Mouse (Mus musculus): ENCODE measurements around the gene Oxsr1. TPM values are rescaled to one million over a fixed set of nuclear protein-coding genes. Genes with fewer than 3 reads are reported as not detected.

The Oxsr1 gene
- polyA plus RNA-seq, 1 experiment from 2014 or later: 13.6 TPM

DNA sequence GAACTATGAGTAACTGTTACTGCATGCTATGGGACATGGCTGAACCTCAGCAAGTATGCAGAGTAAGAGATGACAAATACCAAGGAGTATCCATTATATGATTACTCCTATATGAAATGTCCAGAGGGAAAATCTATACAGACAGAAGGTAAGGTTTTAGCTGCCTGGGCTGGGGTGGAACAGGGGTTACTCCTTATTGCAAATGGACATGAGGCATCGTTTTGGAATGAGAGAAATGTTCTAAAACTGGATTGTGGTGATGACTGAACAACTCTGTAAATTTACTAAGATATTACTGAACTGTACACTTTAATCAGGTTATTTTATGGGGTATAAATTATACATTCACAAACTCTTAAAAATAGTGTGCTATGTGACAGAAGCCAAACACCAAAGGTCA is 3.3 kb downstream of the Oxsr1 start:
- no peak for ATAC-seq (ENCODE audit: low read depth)
- H3K36me3 ChIP-seq (ENCODE audit: control insufficient read depth, insufficient read depth, low read length): no peaks in the 10 kb centered on the region
- H3K27ac ChIP-seq (replicated peaks; ENCODE audit: low read depth, low read length): no peak overlapping the region
- WGBS: 86% methylated on average over 1 of the region's 1 CpGs
- H3K9me3 ChIP-seq (ENCODE audit: control insufficient read depth, low read length): no peaks in the 10 kb centered on the region
- H3K4me1 ChIP-seq (ENCODE audit: control insufficient read depth, insufficient read depth, low read length): peaks cover 20% of the 10 kb centered on the region
- H3K4me3 ChIP-seq (ENCODE audit: low read depth, low read length): no peak overlapping the region
- no peak overlapping the region for H3K9ac ChIP-seq (ENCODE audit: low read depth, low read length)
- H3K4me2 ChIP-seq (ENCODE audit: low read depth, low read length): no peak overlapping the region
- no peak for DNase-seq (ENCODE audit: low spot score)
- H3K27me3 ChIP-seq (replicated peaks; ENCODE audit: control insufficient read depth, insufficient read depth, low read length): no peaks in the 10 kb centered on the region

DNA sequence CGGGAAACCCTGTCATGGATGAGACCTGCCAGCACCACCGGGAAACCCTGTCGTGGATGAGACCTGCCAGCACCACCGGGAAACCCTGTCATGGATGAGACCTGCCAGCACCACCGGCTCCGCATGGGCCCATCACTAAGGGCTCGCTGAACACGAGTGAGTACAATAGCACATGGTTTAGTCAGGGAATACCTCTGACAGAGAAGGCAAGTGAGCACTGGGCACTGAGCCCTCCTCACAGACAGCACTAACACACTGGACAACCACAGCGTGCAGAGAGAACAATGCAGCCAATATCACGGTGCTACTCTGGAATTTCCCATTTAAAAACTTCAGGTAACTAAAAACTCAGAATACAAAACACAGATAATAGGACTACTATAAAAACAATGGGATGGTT is 9.1 kb downstream of the Oxsr1 start:
- DNase-seq (ENCODE audit: low spot score) (no peak), ATAC-seq (ENCODE audit: low read depth) (no peak)
- Histone ChIP-seq H3K27me3 (replicated peaks; ENCODE audit: control insufficient read depth, insufficient read depth, low read length) (no peaks in the 10 kb centered on the region), H3K4me2 (ENCODE audit: low read depth, low read length) (no peak overlapping the region), H3K9me3 (ENCODE audit: control insufficient read depth, low read length) (no peaks in the 10 kb centered on the region), H3K27ac (replicated peaks; ENCODE audit: low read depth, low read length) (no peak overlapping the region), H3K36me3 (ENCODE audit: control insufficient read depth, insufficient read depth, low read length) (no peaks in the 10 kb centered on the region), H3K4me3 (ENCODE audit: low read depth, low read length) (no peak overlapping the region), H3K4me1 (ENCODE audit: control insufficient read depth, insufficient read depth, low read length) (no peaks in the 10 kb centered on the region), H3K9ac (ENCODE audit: low read depth, low read length) (no peak overlapping the region)
- 88% methylated on average over 10 of the region's 10 CpGs for WGBS

DNA sequence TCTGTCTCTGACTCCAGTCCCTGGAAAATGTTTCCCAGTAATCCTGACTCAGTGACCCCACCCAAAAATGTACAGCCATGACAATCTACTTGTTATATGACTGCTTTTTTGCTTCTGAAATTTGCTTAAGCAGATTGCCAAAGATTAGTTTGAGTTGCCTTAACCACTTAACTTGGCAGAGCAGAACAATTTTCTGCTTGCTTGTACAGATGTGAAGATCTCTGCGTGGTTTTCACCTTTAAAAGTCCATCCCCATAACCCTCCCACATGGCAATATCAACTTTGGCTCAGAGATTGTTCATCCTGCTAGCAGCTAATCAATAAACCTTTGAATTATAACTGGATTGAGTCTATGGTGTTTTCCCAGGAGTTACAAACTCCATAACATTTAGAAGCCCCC is 13.2 kb downstream of the Oxsr1 start:
- 0 out of 2 replicates have a peak, but pooled peaks cover 4% of the 10 kb centered on the region for H3K36me3 ChIP-seq (ENCODE audit: control insufficient read depth, insufficient read depth, low read length)
- H3K4me3 ChIP-seq (ENCODE audit: low read depth, low read length): no peak overlapping the region
- WGBS: 89% methylated on average over 1 of the region's 1 CpGs
- H3K9ac ChIP-seq (ENCODE audit: low read depth, low read length): no peak overlapping the region
- H3K27ac ChIP-seq (replicated peaks; ENCODE audit: low read depth, low read length): no peak overlapping the region
- DNase-seq (ENCODE audit: low spot score) (no peak), ATAC-seq (ENCODE audit: low read depth) (no peak)
- no peaks in the 10 kb centered on the region for H3K27me3 ChIP-seq (replicated peaks; ENCODE audit: control insufficient read depth, insufficient read depth, low read length)
- H3K4me2 ChIP-seq (ENCODE audit: low read depth, low read length): no peak overlapping the region
- no peaks in the 10 kb centered on the region for H3K9me3 ChIP-seq (ENCODE audit: control insufficient read depth, low read length)
- H3K4me1 ChIP-seq (ENCODE audit: control insufficient read depth, insufficient read depth, low read length): no peaks in the 10 kb centered on the region

DNA sequence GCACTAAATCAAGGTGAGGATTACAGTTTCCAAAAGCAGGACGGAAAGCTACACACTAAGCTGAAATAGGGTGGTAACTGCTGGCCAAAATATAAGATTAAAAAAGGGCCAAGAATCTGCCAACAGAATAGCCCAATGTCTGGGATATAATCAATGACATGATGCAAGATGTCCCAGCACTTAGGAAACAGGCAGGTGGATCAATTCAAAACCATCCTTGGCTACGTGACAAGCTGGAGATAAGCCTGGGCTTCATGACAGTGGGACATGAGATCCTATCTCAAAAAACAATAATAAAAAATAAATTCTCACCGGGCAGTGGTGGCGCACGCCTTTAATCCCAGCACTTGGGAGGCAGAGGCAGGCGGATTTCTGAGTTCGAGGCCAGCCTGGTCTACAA is 16.4 kb downstream of the Oxsr1 start:
- no peak for DNase-seq (ENCODE audit: low spot score)
- 94% methylated on average over 7 of the region's 7 CpGs for WGBS

DNA sequence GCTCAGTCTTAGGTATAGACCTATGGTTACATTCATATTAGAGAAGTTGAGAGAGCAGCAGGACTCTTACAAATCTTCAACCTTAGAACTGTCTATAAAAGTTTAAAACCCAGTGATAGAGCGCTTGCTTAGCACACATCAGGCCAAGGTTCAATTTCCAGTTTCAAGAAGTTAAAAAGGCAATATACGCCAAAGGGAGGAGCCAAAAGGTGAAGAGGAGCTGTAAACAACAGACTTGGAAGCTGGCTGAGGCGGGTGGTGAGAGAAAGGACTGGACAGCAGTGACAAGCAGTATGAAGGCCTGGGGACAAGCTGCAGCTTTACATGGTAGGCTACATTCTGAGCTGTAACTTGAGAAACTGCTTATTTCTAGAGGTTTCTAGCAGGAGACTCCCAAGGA is 23.7 kb downstream of the Oxsr1 start:
- Histone ChIP-seq H3K4me2 (ENCODE audit: low read depth, low read length) (no peak overlapping the region), H3K36me3 (ENCODE audit: control insufficient read depth, insufficient read depth, low read length) (peaks cover 23% of the 10 kb centered on the region), H3K9me3 (ENCODE audit: control insufficient read depth, low read length) (no peaks in the 10 kb centered on the region), H3K27me3 (replicated peaks; ENCODE audit: control insufficient read depth, insufficient read depth, low read length) (no peaks in the 10 kb centered on the region), H3K27ac (replicated peaks; ENCODE audit: low read depth, low read length) (no peak overlapping the region), H3K4me3 (ENCODE audit: low read depth, low read length) (no peak overlapping the region), H3K4me1 (ENCODE audit: control insufficient read depth, insufficient read depth, low read length) (no peaks in the 10 kb centered on the region), H3K9ac (ENCODE audit: low read depth, low read length) (no peak overlapping the region)
- no peak for ATAC-seq (ENCODE audit: low read depth)
- 90% methylated on average over 3 of the region's 3 CpGs for WGBS
- no peak for DNase-seq (ENCODE audit: low spot score)

More for the DNA sequence above, 16.4 kb downstream of the Oxsr1 start:
- ATAC-seq (ENCODE audit: low read depth): no peak
- no peak overlapping the region for H3K9ac ChIP-seq (ENCODE audit: low read depth, low read length)
- H3K9me3 ChIP-seq (ENCODE audit: control insufficient read depth, low read length): no peaks in the 10 kb centered on the region
- H3K36me3 ChIP-seq (ENCODE audit: control insufficient read depth, insufficient read depth, low read length): peaks cover 22% of the 10 kb centered on the region
- H3K4me3 ChIP-seq (ENCODE audit: low read depth, low read length): no peak overlapping the region
- no peak overlapping the region for H3K4me2 ChIP-seq (ENCODE audit: low read depth, low read length)
- no peaks in the 10 kb centered on the region for H3K4me1 ChIP-seq (ENCODE audit: control insufficient read depth, insufficient read depth, low read length)
- no peak overlapping the region for H3K27ac ChIP-seq (replicated peaks; ENCODE audit: low read depth, low read length)
- H3K27me3 ChIP-seq (replicated peaks; ENCODE audit: control insufficient read depth, insufficient read depth, low read length): no peaks in the 10 kb centered on the region

DNA sequence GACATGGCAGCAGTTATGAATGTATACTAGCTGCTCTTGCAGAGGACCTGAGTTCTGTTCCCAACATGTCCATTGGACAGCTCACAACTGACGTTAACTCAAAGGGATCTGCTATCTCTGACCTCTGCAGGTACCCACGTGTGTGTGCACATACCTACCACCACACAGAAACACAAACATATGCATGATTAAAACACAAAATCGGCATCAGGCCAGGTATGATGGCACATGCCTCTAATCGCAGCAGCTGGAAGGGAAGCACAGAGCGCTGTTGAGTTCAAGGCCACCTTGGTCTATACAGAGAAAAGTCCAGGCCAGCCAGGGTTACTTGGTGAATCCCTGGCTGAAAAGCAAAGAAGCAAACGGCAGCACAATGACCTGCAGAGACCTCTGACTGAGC is 24.5 kb downstream of the Oxsr1 start:
- 89% methylated on average over 6 of the region's 6 CpGs for WGBS
- DNase-seq (ENCODE audit: low spot score): no peak

DNA sequence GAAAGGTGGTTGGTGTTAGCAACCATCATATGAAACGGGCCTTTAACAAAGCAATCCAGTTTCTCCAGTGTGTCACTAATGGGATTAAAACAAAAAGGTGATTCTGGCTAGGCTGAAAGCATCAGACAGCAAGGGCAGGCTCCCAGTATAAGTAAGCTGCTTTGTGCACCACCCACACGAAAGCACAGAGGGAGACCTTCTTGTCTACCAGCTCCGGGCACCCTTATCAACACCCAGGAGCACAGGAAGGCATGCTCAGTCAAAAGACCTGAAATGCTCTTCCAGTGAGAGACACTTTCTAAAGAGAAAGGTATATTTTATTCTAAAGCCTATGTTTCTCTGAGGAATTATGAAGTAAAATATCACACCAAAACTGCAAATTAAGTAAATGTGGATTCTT is 31.4 kb downstream of the Oxsr1 start:
- WGBS: 94% methylated on average over 3 of the region's 3 CpGs
- H3K9me3 ChIP-seq (ENCODE audit: control insufficient read depth, low read length): no peaks in the 10 kb centered on the region
- H3K27me3 ChIP-seq (replicated peaks; ENCODE audit: control insufficient read depth, insufficient read depth, low read length): no peaks in the 10 kb centered on the region
- H3K27ac ChIP-seq (replicated peaks; ENCODE audit: low read depth, low read length): no peak overlapping the region
- no peaks in the 10 kb centered on the region for H3K4me1 ChIP-seq (ENCODE audit: control insufficient read depth, insufficient read depth, low read length)
- H3K9ac ChIP-seq (ENCODE audit: low read depth, low read length): no peak overlapping the region
- ATAC-seq (ENCODE audit: low read depth) (no peak), DNase-seq (ENCODE audit: low spot score) (no peak)
- no peak overlapping the region for H3K4me3 ChIP-seq (ENCODE audit: low read depth, low read length)
- peaks cover 22% of the 10 kb centered on the region; the same call in 1 of the 2 replicates for H3K36me3 ChIP-seq (ENCODE audit: control insufficient read depth, insufficient read depth, low read length)
- H3K4me2 ChIP-seq (ENCODE audit: low read depth, low read length): no peak overlapping the region

More for the DNA sequence above, 24.5 kb downstream of the Oxsr1 start:
- H3K27me3 ChIP-seq (replicated peaks; ENCODE audit: control insufficient read depth, insufficient read depth, low read length): no peaks in the 10 kb centered on the region
- H3K4me3 ChIP-seq (ENCODE audit: low read depth, low read length): no peak overlapping the region
- H3K4me2 ChIP-seq (ENCODE audit: low read depth, low read length): no peak overlapping the region
- ATAC-seq (ENCODE audit: low read depth): no peak
- no peak overlapping the region for H3K27ac ChIP-seq (replicated peaks; ENCODE audit: low read depth, low read length)
- no peak overlapping the region for H3K9ac ChIP-seq (ENCODE audit: low read depth, low read length)
- H3K9me3 ChIP-seq (ENCODE audit: control insufficient read depth, low read length): no peaks in the 10 kb centered on the region
- peaks cover 21% of the 10 kb centered on the region for H3K36me3 ChIP-seq (ENCODE audit: control insufficient read depth, insufficient read depth, low read length)
- no peaks in the 10 kb centered on the region for H3K4me1 ChIP-seq (ENCODE audit: control insufficient read depth, insufficient read depth, low read length)

DNA sequence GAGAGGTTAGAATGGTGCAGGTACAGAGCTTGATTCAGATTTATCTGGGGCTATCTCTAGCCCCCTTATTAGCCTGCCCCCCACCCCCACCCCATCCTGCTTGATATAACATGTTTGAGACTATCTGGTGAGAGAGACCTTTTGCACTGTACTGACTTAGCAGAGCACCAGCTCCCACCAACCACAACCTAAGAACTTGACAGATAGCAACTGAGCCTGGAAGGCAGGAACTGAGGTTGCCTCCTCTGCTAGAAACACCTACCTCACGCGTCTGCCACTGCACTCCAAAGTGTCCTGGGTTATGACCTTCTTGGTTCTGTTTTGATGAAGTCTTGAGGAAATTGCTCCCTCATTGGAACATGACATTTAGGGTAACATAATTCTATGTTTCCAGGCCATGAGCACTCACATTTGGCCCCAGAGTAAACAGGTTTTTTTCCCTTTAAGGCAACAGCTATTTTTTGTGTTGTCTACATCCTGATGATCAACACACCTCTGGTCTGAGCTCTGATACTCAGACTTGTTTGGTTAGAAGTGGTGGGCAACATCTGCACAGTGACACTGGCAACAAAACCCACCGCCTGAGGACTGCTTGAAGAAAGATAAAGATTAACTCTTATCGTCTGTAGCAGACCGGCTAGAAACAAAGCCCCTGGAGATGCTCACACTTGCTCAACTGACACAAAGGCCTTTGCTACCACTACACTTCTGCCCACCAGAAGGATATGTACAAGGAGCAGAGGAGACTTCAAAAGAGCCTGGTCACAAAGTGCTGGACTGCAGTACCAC is 41.1 kb downstream of the Oxsr1 start:
- no peak for ATAC-seq (ENCODE audit: low read depth)
- H3K4me1 ChIP-seq (ENCODE audit: control insufficient read depth, insufficient read depth, low read length): no peaks in the 10 kb centered on the region
- no peak overlapping the region for H3K4me2 ChIP-seq (ENCODE audit: low read depth, low read length)
- H3K36me3 ChIP-seq (ENCODE audit: control insufficient read depth, insufficient read depth, low read length): peaks cover 20% of the 10 kb centered on the region
- no peaks in the 10 kb centered on the region for H3K27me3 ChIP-seq (replicated peaks; ENCODE audit: control insufficient read depth, insufficient read depth, low read length)
- H3K4me3 ChIP-seq (ENCODE audit: low read depth, low read length): no peak overlapping the region
- H3K27ac ChIP-seq (replicated peaks; ENCODE audit: low read depth, low read length): no peak overlapping the region
- WGBS: 87% methylated on average over 5 of the region's 5 CpGs
- no peak for DNase-seq (ENCODE audit: low spot score)
- H3K9ac ChIP-seq (ENCODE audit: low read depth, low read length): no peak overlapping the region
- no peaks in the 10 kb centered on the region for H3K9me3 ChIP-seq (ENCODE audit: control insufficient read depth, low read length)

DNA sequence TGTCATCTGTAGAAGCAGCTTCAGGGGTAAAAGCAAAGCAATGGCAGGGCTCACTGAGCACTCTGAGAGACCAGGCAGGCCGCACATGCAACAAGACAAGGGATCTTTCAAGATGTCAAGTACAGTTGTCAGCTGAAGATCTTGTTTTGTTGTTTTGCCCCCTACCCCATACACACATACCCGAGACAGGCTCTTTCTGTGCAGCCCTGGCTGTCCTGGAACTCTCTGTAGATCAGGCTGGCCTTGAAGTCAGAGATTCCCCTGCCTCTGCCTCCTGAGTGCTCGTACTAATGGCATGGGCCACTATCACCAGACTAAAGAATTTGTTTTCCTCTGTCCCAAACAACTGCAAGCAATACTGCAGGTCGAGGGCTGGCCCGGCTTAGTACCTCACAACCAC is 44.2 kb downstream of the Oxsr1 start:
- Histone ChIP-seq H3K27me3 (replicated peaks; ENCODE audit: control insufficient read depth, insufficient read depth, low read length) (no peaks in the 10 kb centered on the region), H3K4me3 (ENCODE audit: low read depth, low read length) (no peak overlapping the region), H3K4me2 (ENCODE audit: low read depth, low read length) (no peak overlapping the region), H3K27ac (replicated peaks; ENCODE audit: low read depth, low read length) (no peak overlapping the region), H3K9me3 (ENCODE audit: control insufficient read depth, low read length) (no peaks in the 10 kb centered on the region), H3K36me3 (ENCODE audit: control insufficient read depth, insufficient read depth, low read length) (peaks cover 16% of the 10 kb centered on the region), H3K4me1 (ENCODE audit: control insufficient read depth, insufficient read depth, low read length) (no peaks in the 10 kb centered on the region), H3K9ac (ENCODE audit: low read depth, low read length) (no peak overlapping the region)
- 93% methylated on average over 5 of the region's 5 CpGs for WGBS
- DNase-seq (ENCODE audit: low spot score) (no peak), ATAC-seq (ENCODE audit: low read depth) (no peak)

Data from embryonic facial prominence, embryonic 14.5 days (tissue).